11 mouse cellular contexts compared by ENCODE assay signal in the genomic region with DNA sequence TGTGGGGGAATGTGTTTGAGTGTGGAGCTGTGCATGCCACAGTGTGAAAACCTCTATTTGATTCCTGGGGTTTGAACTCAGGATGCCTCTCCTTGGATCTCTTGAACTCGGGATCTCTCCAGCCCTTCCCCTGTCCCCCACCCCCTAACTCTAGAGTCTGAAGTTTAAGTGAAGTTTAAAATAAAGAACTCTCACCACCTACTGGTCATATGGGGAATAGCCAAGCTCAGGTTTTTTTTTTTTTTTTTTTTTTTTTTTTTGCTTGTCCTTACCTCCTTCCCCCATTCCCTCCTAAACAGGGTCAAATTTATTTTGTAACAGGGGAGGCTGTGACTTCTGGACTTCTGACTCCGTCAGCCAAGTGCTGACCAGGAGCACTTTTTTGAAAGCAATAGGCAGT. TPM values are rescaled to one million over a fixed set of nuclear protein-coding genes. Genes with fewer than 3 reads are reported as not detected.
DNase-seq lines count a peak whose midpoint lies in the region; ATAC-seq and TF ChIP-seq lines count a peak whose summit lies in the region.
"Had no signal": no experiment of that assay in that cellular context is flagged by ENCODE, and none has a peak within 500 bp of the region (broad histone marks: within the 10 kb centered on the region; RNA-seq: fewer than 3 reads in every experiment).

No protein-coding gene starts in this region.

- CTCF ChIA-PET in Patski (lab: Charles Lee): interaction anchor here (0.9 to 1.6 kb wide), 3 partner anchors 8 to 72 kb away, joined by 3 read pairs; no protein-coding TSS in a partner anchor

- no peak; the same call in 1 of the 2 replicates for TF ChIP-seq EP300 in liver, postnatal 0 days (IDR thresholded peaks at IDR 0.05; ENCODE audit: low read depth)

- POLR2A ChIA-PET in Patski (lab: Charles Lee): interaction anchor here (0.6 to 0.9 kb wide), 3 partner anchors 11 to 117 kb away, joined by 3 to 7 read pairs (median 5); no protein-coding TSS in a partner anchor

- H3K27ac ChIP-seq in liver, postnatal 0 days (ENCODE audit: low read depth): no peak overlapping the region

- no peaks in the 10 kb centered on the region for H3K36me3 ChIP-seq in liver, postnatal 0 days (replicated peaks; ENCODE audit: insufficient read depth, low read length)

- no peaks in the 10 kb centered on the region; the same call in 1 of the 2 replicates for H3K4me1 ChIP-seq in liver, postnatal 0 days (ENCODE audit: insufficient read depth)

- peak; percentile 64 for TF ChIP-seq CTCF in liver, postnatal 0 days (IDR thresholded peaks at IDR 0.05; ENCODE audit: low read depth)
- TF ChIP-seq CTCF in Patski (IDR thresholded peaks at IDR 0.05): peak; percentile 55

- DNase-seq in embryo, embryonic 11 days: peak; percentile 67
- DNase-seq in embryo, embryonic 10 days (ENCODE audit: low spot score): no peak
- no peak for DNase-seq in liver, postnatal 0 days
- DNase-seq in liver (no peak), Patski (ENCODE audit: low read depth, low spot score) (no peak)
- DNase-seq in c-Kit-positive CD71-positive TER-119-positive erythroid progenitor cells, embryonic 14.5 days (ENCODE audit: low spot score): no peak
- no peak for DNase-seq in adrenal gland, adult 2 months
- DNase-seq: cerebellum, postnatal 36 days; layer of hippocampus, postnatal 36 days had no signal

- no peaks in the 10 kb centered on the region for H3K27me3 ChIP-seq in liver, postnatal 0 days (ENCODE audit: insufficient read depth, low read length)
- no peaks in the 10 kb centered on the region for H3K27me3 ChIP-seq in Patski

- in situ Hi-C loops in Patski (cut with MboI; ENCODE audit: low pct_unique_long_range_greater_than_20kb): loop anchor here (10.0 kb wide), 1 partner anchor 277 kb away; a partner anchor contains a TSS

- H3K4me2 ChIP-seq in liver, postnatal 0 days (ENCODE audit: low read depth, low read length): no peak overlapping the region

- H3K9me3 ChIP-seq in liver, postnatal 0 days (ENCODE audit: low read length): no peaks in the 10 kb centered on the region

- no peak overlapping the region for H3K9ac ChIP-seq in liver, postnatal 0 days (replicated peaks)

- no peak overlapping the region for H3K4me3 ChIP-seq in liver, postnatal 0 days (ENCODE audit: low read depth, low read length)

- WGBS in liver, postnatal 0 days (ENCODE audit: insufficient replicate concordance): 3% methylated on average over 2 of the region's 2 CpGs

- peak; percentile 85 for ATAC-seq in liver, postnatal 0 days
- no peak for ATAC-seq in Patski
- peak; percentile 44; the same call in 1 of the 2 replicates for ATAC-seq in neutrophil, adult 5-6 weeks (ENCODE audit: extremely low read depth, insufficient number of reproducible peaks, low FRiP score, poor library complexity, severe bottlenecking)
- ATAC-seq: hindbrain, embryonic 16.5 days had no signal

RNA-seq across cellular contexts. Expression of a gene that starts 8.1 kb away (rescaled TPM):
- polyA plus RNA-seq in liver, postnatal 0 days (2015; fragmentation: Nextera tagmentation; extraction: Ambion mirVana): 9.4 and 10.6 TPM in 2 replicates
- polyA plus RNA-seq in Patski (2021): 4.1 TPM
- total RNA-seq in neutrophil, adult 5-6 weeks (2017): 3.1 and 4.0 TPM in 2 replicates
- total RNA-seq in adrenal gland, adult 2 months (2021): 10 to 100 TPM; 55.9 to 66.2 TPM
- 164 and 195 TPM in 2 replicates for polyA plus RNA-seq in adrenal gland, adult 2 months (2012; rRNA removed)

RNA-seq across cellular contexts. Expression of a gene that starts 20.6 kb away (rescaled TPM):
- 64.4 and 93.5 TPM in 2 replicates for polyA plus RNA-seq in liver, postnatal 0 days (2015; fragmentation: Nextera tagmentation; extraction: Ambion mirVana)
- polyA plus RNA-seq in Patski (2021): 1.8 TPM
- 2.3 TPM in 1 of 2 replicates, not detected in the other for total RNA-seq in neutrophil, adult 5-6 weeks (2017)
- 100 to 1,000 TPM in 1 of 2 experiments, 10 to 100 TPM in 1; 44.5 to 100 TPM for total RNA-seq in adrenal gland, adult 2 months (2021)
- 131 and 261 TPM in 2 replicates for polyA plus RNA-seq in adrenal gland, adult 2 months (2012; rRNA removed)

RNA-seq across cellular contexts. Expression of a gene that starts 22.1 kb away (rescaled TPM):
- 699 and 710 TPM in 2 replicates for polyA plus RNA-seq in liver, postnatal 0 days (2015; fragmentation: Nextera tagmentation; extraction: Ambion mirVana)
- polyA plus RNA-seq in Patski (2021): 1,207 TPM
- 701 and 811 TPM in 2 replicates for total RNA-seq in neutrophil, adult 5-6 weeks (2017)
- 1,000 to 10,000 TPM; 1,533 to 1,560 TPM for total RNA-seq in adrenal gland, adult 2 months (2021)
- polyA plus RNA-seq in adrenal gland, adult 2 months (2012; rRNA removed): 387 and 446 TPM in 2 replicates

RNA-seq across cellular contexts. Expression of a gene that starts 22.2 kb away (rescaled TPM):
- 379 and 389 TPM in 2 replicates for polyA plus RNA-seq in liver, postnatal 0 days (2015; fragmentation: Nextera tagmentation; extraction: Ambion mirVana)
- 361 TPM for polyA plus RNA-seq in Patski (2021)
- 138 and 155 TPM in 2 replicates for total RNA-seq in neutrophil, adult 5-6 weeks (2017)
- total RNA-seq in adrenal gland, adult 2 months (2021): 100 to 1,000 TPM; 507 to 539 TPM
- polyA plus RNA-seq in adrenal gland, adult 2 months (2012; rRNA removed): 556 and 578 TPM in 2 replicates

RNA-seq across cellular contexts. Expression of a gene that starts 40.7 kb away (rescaled TPM):
- polyA plus RNA-seq in liver, postnatal 0 days (2015; fragmentation: Nextera tagmentation; extraction: Ambion mirVana): 16.6 and 17.4 TPM in 2 replicates
- polyA plus RNA-seq in Patski (2021): 43.1 TPM
- 1.6 and 2.9 TPM in 2 replicates for total RNA-seq in neutrophil, adult 5-6 weeks (2017)
- total RNA-seq in adrenal gland, adult 2 months (2021): 10 to 100 TPM; 34.2 to 42.8 TPM
- 85.2 and 99.1 TPM in 2 replicates for polyA plus RNA-seq in adrenal gland, adult 2 months (2012; rRNA removed)

Comparison
In these comparisons a context has a peak if more than half of its experiments do, and no peak if none do; other contexts are left out.
1. RNA of a gene that starts 8.1 kb away (polyA plus RNA-seq): 164 to 195 TPM in adrenal gland, adult 2 months; 9.4 to 10.6 TPM in liver, postnatal 0 days and 4.1 TPM in Patski (single experiment); every median in the first group is over 10 times any median in the second.
2. RNA of a gene that starts 20.6 kb away (polyA plus RNA-seq): 131 to 261 TPM in adrenal gland, adult 2 months and 64.4 to 93.5 TPM in liver, postnatal 0 days; 1.8 TPM in Patski (single experiment); every median in the first group is over 10 times any median in the second.